Mouse (Mus musculus) T-helper 2 cell (primary cell): ENCODE data around the gene Elovl4.

Source experiments
- in situ Hi-C: fragments of 300-600 bp; cut with MboI, MseI; formaldehyde crosslinking; loops from one replicate; pipeline ENCODE4 v1.15.1; 2025; ENCODE audit warnings: high pct_unique_total_duplicates

Gene Elovl4

DNA sequence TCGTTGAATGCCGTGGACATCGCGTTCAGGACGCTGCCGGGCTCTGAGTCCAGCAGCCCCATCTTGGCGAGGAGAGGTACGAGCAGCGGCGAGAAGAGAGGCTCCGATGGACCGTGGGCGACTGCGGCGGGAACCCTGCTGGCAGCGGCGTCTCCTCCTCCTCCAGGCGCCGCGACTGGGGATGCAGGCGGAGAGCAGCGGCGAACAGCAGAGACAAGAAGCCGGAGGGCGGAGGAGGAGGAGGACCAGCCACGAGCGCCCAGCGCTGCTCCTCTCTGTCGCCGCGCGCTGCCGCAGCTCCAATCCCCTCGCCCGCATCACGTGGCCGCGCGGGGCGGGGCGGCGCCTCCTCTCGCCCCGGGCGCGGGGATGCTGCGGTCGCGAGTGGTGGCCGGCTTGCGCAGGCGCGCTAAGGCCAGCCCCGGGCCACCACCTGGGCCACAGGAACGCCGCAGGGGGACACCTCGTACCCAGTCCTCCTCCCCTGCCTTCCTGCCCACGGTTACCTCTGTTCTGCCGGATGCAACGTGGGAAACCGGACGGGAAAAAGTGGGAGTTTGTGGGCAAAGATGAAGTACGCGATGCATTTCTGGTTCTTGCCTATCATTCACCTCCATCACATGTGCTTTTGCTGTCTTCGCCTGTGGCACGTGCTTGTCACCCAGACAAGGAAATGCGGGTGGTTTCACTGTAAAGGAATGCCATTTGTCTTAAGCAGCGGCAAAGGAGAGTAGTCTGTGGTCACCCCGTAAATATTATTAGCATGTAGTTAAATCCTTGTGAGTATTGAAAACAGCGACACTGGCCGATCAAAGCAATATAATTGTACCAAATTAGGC lies at the start of gene Elovl4:
Elovl4 (minus strand) TSS at position 301 of the 839 bp plus-strand sequence.
- in situ Hi-C loops, result loop anchor here (10.0 kb wide), 1 partner anchor 99 kb away; no protein-coding TSS in a partner anchor

GRCm38 (mm10) chr9:83852464-83852863 lies 46.4 kb upstream of the Elovl4 start:
- in situ Hi-C loops, result no loop called here

GRCm38 (mm10) chr9:83834748-83835313 lies 28.8 kb upstream of the Elovl4 start:
- in situ Hi-C loops, result no loop called here

DNA sequence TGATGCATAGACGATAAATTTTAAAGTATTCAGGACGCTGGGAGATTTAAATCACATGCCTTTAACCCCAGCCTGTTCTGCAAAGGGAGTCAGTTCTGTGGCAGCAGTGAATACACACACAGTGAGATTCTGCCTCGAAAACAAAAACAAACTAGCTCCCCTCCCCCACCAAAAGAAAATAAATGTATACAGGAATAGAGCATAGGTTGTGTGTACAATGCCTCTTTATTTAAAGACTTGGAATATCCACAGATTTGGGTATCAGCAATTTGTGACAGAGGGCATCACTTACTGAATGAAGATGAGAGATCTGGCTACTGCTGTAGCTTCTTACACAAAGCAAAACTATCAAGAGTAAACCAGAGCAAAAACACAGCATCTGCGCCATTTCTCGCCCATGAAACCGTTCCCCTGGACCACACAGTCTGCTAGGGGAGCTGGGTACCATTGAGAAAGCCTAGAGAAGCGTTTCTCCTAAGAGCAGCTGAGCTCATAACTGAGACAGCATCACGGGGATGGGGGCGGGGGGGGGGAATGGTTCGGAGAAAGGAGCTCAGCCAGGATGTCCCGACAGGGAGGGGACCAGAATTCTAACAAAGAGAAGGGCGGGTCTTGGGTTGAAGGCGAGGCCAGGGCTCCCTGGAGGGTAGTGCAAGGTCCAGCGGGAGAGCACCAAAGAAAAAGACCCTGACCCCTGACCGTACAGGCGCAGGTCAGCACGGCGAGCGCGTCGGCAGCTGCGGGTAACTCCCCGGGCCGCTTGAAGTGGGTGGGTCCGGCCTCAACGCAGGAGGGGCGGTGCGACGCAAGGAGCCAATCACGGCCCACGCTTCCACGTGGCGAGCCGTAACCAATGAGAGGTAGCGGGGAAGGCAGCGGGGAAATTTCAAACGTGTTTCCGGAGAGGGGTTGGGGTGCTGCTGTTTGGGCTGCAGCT lies 28.0 kb upstream of the Elovl4 start, which contains the start of gene Ttk:
Ttk (plus strand) TSS at position 879 of the 937 bp plus-strand sequence.
- in situ Hi-C loops, result no loop called here

DNA sequence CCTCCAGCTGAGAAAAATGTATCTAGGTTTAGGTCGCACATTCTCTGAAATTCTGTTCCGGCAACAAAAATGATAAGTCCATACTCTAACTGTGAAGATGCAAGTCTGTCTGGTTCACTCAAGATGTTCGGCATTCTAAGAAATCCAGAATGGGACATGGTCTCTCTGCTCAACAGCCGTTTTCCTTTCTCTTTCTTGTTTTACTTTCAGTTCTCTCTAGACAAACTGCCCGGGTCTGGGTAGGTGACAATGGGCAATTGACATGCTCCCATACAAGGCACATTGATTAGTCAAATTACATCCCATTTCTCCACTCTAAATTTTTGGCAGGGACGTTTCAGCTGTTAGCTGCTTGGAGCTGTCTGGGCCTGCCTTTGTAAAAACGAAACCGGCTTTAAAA lies 25.1 kb upstream of the Elovl4 start:
- in situ Hi-C loops, result no loop called here

- in situ Hi-C loops, result no loop called here
Observed at GRCm38 (mm10) chr9:83829896-83830295, 23.8 kb upstream of the Elovl4 start.

GRCm38 (mm10) chr9:83822925-83823324 lies 16.8 kb upstream of the Elovl4 start:
- in situ Hi-C loops, result no loop called here

GRCm38 (mm10) chr9:83820976-83821375 lies 14.9 kb upstream of the Elovl4 start:
- in situ Hi-C loops, result no loop called here

DNA sequence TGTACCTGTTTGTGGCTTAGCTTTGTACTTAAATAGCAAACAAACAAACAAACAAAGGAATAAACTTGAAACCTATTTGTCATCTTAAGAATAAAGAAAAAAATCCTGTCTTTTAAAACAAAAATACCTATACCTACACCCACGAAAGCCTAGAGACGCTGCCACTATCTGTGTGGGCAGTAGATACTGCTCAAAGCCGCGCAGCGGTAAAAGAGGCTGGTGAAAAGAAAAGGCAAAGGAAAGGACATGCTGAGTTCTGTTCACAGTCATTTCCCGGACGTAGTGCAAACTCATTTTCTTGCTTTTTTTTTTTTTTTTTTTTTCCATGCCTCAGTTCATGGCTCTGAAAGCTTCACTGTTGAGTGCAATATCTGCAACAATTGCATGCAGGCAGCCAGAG lies 13.1 kb upstream of the Elovl4 start:
- in situ Hi-C loops, result no loop called here

- in situ Hi-C loops, result loop anchor here (10.0 kb wide), 1 partner anchor 97 kb away; no protein-coding TSS in a partner anchor
Observed at GRCm38 (mm10) chr9:83807562-83807961, 1.5 kb upstream of the Elovl4 start.

DNA sequence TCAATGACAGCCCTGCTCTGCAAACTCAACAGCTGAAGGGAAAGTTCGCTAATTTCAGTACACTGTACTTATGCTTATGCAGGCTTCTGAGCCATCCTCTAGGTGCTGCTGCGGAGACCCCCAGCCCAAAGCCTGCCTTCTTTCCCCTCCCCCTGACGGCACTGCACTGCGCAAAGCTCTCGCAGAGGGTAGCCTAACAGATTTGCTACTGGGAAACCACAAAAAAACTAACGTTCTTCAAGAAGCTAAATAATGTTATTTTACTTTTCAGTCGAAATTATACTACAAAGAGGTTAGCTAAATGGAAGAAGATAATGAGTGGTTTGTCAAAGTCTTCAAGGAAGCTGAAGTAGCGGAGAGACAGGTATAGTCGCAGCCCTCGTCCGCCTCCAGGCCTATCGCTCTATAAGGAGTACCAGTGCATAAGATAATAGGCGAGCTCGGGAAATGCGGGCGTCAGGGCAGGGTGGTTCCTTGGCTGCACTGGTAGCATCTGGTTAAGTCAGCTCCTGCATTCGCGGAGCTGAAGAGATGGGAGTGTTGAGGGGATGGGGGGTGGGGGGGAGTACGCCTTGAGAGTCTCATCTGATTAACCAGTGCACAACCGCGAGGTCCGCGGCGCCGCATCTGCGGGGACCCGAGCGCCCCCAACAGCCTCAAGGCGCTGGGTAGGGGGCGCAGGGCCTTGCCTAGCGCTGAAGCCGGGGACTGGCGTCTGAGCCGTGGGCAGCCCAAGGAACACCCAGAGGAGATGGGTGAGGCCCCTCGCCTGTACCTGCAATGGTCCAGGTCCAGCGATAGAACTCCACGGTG lies 707 bp downstream of the Elovl4 start:
- in situ Hi-C loops, result loop anchor here (10.0 kb wide), 1 partner anchor 99 kb away; no protein-coding TSS in a partner anchor

DNA sequence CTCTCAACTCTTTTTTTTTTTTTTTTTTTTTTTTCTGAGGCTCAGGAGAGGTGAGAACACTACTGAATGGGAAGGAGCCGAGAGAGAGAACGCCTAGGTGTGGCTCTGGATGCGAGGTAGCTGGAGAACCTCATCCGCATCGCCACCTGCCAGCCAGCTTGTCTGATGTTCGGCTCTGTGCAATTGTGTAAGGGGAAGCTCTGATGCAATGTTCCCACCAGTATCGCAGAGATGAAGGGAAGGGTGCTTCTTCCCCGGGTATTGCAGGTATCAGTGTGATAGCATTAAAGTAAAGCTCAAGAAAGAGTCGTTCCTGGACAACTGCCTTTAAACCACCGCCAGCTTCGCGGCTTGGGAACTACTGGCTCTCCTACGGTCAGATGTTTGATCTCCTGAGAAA lies 1.7 kb downstream of the Elovl4 start:
- in situ Hi-C loops, result loop anchor here (10.0 kb wide), 1 partner anchor 100 kb away; no protein-coding TSS in a partner anchor

GRCm38 (mm10) chr9:83797898-83798297 lies 8.2 kb downstream of the Elovl4 start:
- in situ Hi-C loops, result no loop called here

DNA sequence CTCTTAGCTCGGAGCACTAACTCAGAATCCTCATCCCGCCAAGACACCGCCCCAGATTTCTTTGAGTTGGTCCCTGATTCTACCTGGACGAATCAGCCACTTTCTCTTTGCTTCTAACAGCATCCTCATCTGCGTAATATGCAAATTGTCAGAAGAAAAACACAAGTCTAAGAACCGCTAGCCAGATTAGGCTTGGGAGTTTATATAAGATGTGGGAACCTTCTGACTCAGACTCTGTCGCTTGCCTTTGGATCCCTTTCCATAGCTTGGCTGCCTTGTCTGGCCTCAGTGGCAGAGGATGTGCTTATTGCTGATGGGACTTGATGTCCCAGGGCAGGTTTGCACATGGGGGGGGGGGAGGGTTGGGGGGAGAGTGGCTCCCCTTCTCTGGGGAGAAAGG lies 9.2 kb downstream of the Elovl4 start:
- in situ Hi-C loops, result no loop called here

GRCm38 (mm10) chr9:83789326-83789725 lies 16.8 kb downstream of the Elovl4 start:
- in situ Hi-C loops, result no loop called here

- in situ Hi-C loops, result no loop called here
Observed at GRCm38 (mm10) chr9:83785501-83785900, 20.6 kb downstream of the Elovl4 start.

GRCm38 (mm10) chr9:83778317-83778960 lies 27.6 kb downstream of the Elovl4 start:
- in situ Hi-C loops, result no loop called here

- in situ Hi-C loops, result no loop called here
Observed at GRCm38 (mm10) chr9:83761318-83761717, 44.8 kb downstream of the Elovl4 start.

- in situ Hi-C loops, result no loop called here
Observed at GRCm38 (mm10) chr9:83731877-83732276, 74.2 kb downstream of the Elovl4 start.

DNA sequence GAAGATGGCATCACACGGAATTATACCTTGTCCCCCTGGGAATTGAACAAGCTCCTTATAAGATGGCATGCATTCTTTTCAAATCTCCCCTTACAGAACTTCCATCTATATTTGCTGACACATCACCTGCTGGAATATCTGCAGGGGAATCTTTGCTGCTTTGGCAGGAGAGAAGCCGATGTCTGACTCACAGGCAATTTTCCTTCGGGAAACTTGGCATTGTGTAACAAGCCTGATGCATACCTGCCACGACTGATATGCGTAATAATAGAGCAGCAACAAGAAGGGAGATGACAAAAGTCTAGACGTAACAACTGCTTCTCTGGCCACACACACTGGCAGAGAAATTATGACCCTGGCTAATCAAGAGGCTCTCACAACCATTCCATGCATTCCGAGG lies 75.2 kb downstream of the Elovl4 start:
- in situ Hi-C loops, result no loop called here
